Mouse (Mus musculus): ENCODE results near the gene Il17rc. TPM values are rescaled to one million over a fixed set of nuclear protein-coding genes. Genes with fewer than 3 reads are reported as not detected.

The Il17rc gene
- polyA plus RNA-seq, 1 experiment = 341 TPM

GRCm38 (mm10) chr6:113447639-113448038, 23.6 kb upstream of the Il17rc start:
- no peak for DNase-seq (ENCODE audit: low read depth, low spot score)
- WGBS = 96% methylated on average over 4 of the region's 4 CpGs

GRCm38 (mm10) chr6:113451839-113452238, 19.4 kb upstream of the Il17rc start:
- DNase-seq (ENCODE audit: low read depth, low spot score) = no peak
- 64% methylated on average over 2 of the region's 2 CpGs for WGBS

- no peak for DNase-seq (ENCODE audit: low read depth, low spot score)
- WGBS = 30% methylated on average over 5 of the region's 5 CpGs
Observed at GRCm38 (mm10) chr6:113455007-113455406, 16.2 kb upstream of the Il17rc start.

GRCm38 (mm10) chr6:113457952-113458534, 13.2 kb upstream of the Il17rc start, which contains the start of gene Il17re:
Gene Il17re (plus strand): TSS chr6:113458484.
- WGBS = 50% methylated on average over 10 of the region's 10 CpGs
- DNase-seq (ENCODE audit: low read depth, low spot score) = no peak

GRCm38 (mm10) chr6:113458635-113459034, 12.6 kb upstream of the Il17rc start:
- 23% methylated on average over 10 of the region's 10 CpGs for WGBS
- DNase-seq (ENCODE audit: low read depth, low spot score) = peak; percentile 92

GRCm38 (mm10) chr6:113464040-113464439, 7.2 kb upstream of the Il17rc start:
- no peak for DNase-seq (ENCODE audit: low read depth, low spot score)
- 67% methylated on average over 7 of the region's 7 CpGs for WGBS

- 73% methylated on average over 5 of the region's 5 CpGs for WGBS
- DNase-seq (ENCODE audit: low read depth, low spot score) = no peak
Observed at GRCm38 (mm10) chr6:113465602-113466001, 5.6 kb upstream of the Il17rc start.

GRCm38 (mm10) chr6:113468512-113468911, 2.7 kb upstream of the Il17rc start:
- WGBS = 70% methylated on average over 3 of the region's 3 CpGs
- DNase-seq (ENCODE audit: low read depth, low spot score) = no peak

- WGBS = 6% methylated on average over 9 of the region's 9 CpGs
- no peak for DNase-seq (ENCODE audit: low read depth, low spot score)
Observed at GRCm38 (mm10) chr6:113469021-113469420, 2.2 kb upstream of the Il17rc start.

- WGBS = 2% methylated on average over 31 of the region's 31 CpGs
- no peak for DNase-seq (ENCODE audit: low read depth, low spot score)
Observed at GRCm38 (mm10) chr6:113469432-113469831, 1.8 kb upstream of the Il17rc start.

GRCm38 (mm10) chr6:113472061-113472460, 834 bp downstream of the Il17rc start:
- DNase-seq (ENCODE audit: low read depth, low spot score) = no peak

GRCm38 (mm10) chr6:113473246-113473645, 2.0 kb downstream of the Il17rc start:
- no peak for DNase-seq (ENCODE audit: low read depth, low spot score)
- WGBS = 35% methylated on average over 2 of the region's 2 CpGs

More at GRCm38 (mm10) chr6:113472061-113472460, 834 bp downstream of the Il17rc start:
- 40% methylated on average over 10 of the region's 10 CpGs for WGBS

- 79% methylated on average over 6 of the region's 6 CpGs for WGBS
- DNase-seq (ENCODE audit: low read depth, low spot score) = no peak
Observed at GRCm38 (mm10) chr6:113473715-113474114, 2.5 kb downstream of the Il17rc start.

GRCm38 (mm10) chr6:113477353-113477752, 6.1 kb downstream of the Il17rc start:
- no peak for DNase-seq (ENCODE audit: low read depth, low spot score)
- WGBS = 46% methylated on average over 7 of the region's 7 CpGs

- DNase-seq (ENCODE audit: low read depth, low spot score) = no peak
- 87% methylated on average over 10 of the region's 10 CpGs for WGBS
Observed at GRCm38 (mm10) chr6:113478906-113479305, 7.7 kb downstream of the Il17rc start.

GRCm38 (mm10) chr6:113480555-113481373, 9.5 kb downstream of the Il17rc start:
- DNase-seq (ENCODE audit: low read depth, low spot score) = no peak
- 67% methylated on average over 18 of the region's 18 CpGs for WGBS

GRCm38 (mm10) chr6:113482477-113483099, 11.4 kb downstream of the Il17rc start:
- DNase-seq (ENCODE audit: low read depth, low spot score) = no peak
- 3% methylated on average over 65 of the region's 65 CpGs for WGBS

- under 1% methylated on average over 26 of the region's 26 CpGs for WGBS
- DNase-seq (ENCODE audit: low read depth, low spot score) = peak; percentile 87
Observed at GRCm38 (mm10) chr6:113483100-113483615, 11.9 kb downstream of the Il17rc start, which contains the start of gene Creld1. Gene Creld1 (plus strand): TSS chr6:113483297.

- DNase-seq (ENCODE audit: low read depth, low spot score) = no peak
- WGBS = 11% methylated on average over 10 of the region's 10 CpGs
Observed at GRCm38 (mm10) chr6:113483729-113484128, 12.5 kb downstream of the Il17rc start.

- DNase-seq (ENCODE audit: low read depth, low spot score) = peak; percentile 47
- 14% methylated on average over 7 of the region's 7 CpGs for WGBS
Observed at GRCm38 (mm10) chr6:113487125-113487576, 15.9 kb downstream of the Il17rc start.

All from large intestine, adult 2 months (tissue).